Mouse (Mus musculus): Measurements from ENCODE around the gene Klf12.

DNA sequence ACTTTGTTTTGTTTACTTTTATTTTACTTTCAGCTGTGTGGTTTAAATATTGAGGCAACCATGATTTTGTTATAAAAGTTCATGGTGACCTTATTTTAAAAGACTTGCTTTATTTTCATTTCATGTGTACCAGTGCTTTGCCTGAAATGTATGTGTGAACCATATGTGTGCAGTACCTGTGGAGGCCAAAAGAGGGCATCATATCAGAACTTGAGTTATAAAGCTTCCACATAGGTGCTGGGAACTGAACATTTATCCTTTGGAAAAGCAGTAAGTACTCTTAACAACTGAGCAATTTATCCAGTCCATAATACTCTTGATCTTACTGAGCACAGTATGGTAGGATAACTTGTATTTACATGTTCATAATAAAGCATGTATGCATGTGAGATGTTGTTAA is 239.0 kb downstream of the Klf12 start:
- TF ChIP-seq CTCF (IDR thresholded peaks at IDR 0.05; ENCODE audit: borderline replicate concordance, control insufficient read depth, extremely low read depth, insufficient read depth, low read length, poor library complexity): no peak
- TF ChIP-seq POLR2A (IDR thresholded peaks at IDR 0.05; ENCODE audit: control insufficient read depth, extremely low read depth, insufficient read depth, low read length, poor library complexity): no peak

All from thymus, adult 2 months (tissue).